Mouse (Mus musculus) left cerebral cortex, adult 6 months (tissue): Measurements from ENCODE around the gene Ube2b. TPM values are rescaled to one million over a fixed set of nuclear protein-coding genes. Genes with fewer than 3 reads are reported as not detected.

ENCODE experiments used
- long read RNA-seq, 2 experiments: library from polyadenylated mRNA; unstranded; transcript quantifications; one replicate each; pipeline ENCODE4 v2.0.0; 2019 to 2020
- polyA plus RNA-seq: library from polyadenylated mRNA; unstranded; fragments of <200 nt; fragmentation: Nextera tagmentation; gene quantifications from 2 replicates; pipeline ENCODE4 v1.2.3, GENCODE M21; 2021

The Ube2b gene
- 135 and 153 TPM in 2 replicates for polyA plus RNA-seq
- long read RNA-seq, experiment 1, transcript Ube2b-202 (7 exons, 585 nt) = minor isoform, 95 of 911 reads
- long read RNA-seq, experiment 1, transcript Ube2b-203 (2 exons, 516 nt) = minor isoform, 7 of 911 reads
- long read RNA-seq, experiment 1, transcript Ube2b-201 (6 exons, 1,792 nt) = major isoform, 716 of 911 reads
- long read RNA-seq, experiment 1, partial matches to known transcripts = 21 of 911 reads
- long read RNA-seq, experiment 1, other reads (novel, unspliced or antisense) = 72 of 911 reads
- long read RNA-seq, experiment 2, transcript Ube2b-201 (6 exons, 1,792 nt) = major isoform, 58 of 120 reads
- long read RNA-seq, experiment 2, transcript Ube2b-202 (7 exons, 585 nt) = minor isoform, 33 of 120 reads
- long read RNA-seq, experiment 2, partial matches to known transcripts = 19 of 120 reads
- long read RNA-seq, experiment 2, other reads (novel, unspliced or antisense) = 10 of 120 reads

DNA sequence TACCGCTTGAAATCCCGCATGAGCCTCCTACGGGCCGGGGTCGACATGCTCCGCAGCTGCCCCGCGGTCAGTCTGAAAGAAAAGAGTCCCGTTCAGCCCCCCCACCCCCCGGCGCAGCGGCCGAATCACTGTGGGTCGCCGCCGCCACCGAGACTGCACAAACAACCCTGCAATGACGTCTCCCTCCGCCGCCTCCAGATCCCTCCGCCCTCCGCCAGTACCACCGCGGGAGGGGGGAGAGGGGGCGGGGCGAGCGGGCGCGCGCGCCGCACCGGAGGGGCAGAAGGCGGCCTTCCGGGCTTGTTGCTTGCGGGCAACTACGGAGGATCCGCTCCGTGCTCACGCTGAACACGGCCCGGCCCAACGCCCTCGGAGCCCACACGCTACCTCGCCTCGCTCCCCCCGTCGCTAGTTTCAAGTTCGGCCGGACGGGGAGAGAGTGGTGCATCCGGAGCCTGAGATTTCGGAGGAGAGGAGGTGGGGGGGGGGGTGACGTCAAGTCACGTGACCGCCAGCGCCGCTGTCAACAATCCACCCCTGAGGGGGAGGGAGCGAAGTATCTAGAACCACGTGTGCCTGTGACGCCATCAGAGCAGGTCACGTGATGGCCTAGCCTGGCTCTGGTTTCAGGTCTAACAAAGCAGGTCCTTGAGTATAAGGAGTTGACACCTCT lies at the start of gene Ube2b:
Ube2b (minus strand) TSS at position 473 of the 673 bp plus-strand sequence.

DNA sequence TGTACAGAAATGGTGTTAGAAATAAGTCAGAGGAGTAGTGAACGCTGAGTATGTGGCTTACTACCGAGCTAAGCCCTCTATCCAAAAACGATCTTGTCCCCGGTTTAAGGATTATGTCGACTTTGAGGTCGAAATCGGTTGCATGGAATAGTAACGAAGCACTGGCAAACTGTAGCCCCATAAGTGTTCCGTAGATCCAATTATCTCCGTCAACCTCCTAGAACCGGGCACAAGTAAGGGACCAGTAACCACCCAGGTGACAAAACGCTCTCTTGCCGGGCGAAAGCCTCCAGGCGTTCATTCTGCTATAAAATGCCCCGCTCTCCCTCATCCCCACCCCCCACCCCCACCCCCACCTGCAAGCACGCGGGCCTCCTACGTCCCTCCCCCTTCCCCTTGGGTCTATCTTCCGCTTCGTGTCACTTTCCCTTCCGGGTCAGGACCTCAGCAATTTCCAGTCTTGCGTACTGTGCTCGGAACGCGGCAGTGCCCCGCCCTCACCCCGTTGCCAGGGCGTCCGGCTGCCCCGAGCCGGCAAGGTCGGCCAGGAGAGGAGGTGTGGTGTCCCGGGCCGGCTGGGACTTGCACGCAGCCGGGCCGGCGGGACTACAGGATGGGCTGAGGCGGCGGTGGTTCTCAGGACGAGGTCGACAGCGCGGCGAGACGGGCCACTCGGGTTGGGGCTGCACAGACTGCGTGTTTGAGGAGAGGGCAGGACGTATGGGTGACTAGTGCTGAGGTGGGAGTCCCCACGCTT lies 3.4 kb upstream of the Ube2b start, which contains the start of gene Cdkl3:
Cdkl3 (plus strand) TSS at position 450 of the 757 bp plus-strand sequence.

DNA sequence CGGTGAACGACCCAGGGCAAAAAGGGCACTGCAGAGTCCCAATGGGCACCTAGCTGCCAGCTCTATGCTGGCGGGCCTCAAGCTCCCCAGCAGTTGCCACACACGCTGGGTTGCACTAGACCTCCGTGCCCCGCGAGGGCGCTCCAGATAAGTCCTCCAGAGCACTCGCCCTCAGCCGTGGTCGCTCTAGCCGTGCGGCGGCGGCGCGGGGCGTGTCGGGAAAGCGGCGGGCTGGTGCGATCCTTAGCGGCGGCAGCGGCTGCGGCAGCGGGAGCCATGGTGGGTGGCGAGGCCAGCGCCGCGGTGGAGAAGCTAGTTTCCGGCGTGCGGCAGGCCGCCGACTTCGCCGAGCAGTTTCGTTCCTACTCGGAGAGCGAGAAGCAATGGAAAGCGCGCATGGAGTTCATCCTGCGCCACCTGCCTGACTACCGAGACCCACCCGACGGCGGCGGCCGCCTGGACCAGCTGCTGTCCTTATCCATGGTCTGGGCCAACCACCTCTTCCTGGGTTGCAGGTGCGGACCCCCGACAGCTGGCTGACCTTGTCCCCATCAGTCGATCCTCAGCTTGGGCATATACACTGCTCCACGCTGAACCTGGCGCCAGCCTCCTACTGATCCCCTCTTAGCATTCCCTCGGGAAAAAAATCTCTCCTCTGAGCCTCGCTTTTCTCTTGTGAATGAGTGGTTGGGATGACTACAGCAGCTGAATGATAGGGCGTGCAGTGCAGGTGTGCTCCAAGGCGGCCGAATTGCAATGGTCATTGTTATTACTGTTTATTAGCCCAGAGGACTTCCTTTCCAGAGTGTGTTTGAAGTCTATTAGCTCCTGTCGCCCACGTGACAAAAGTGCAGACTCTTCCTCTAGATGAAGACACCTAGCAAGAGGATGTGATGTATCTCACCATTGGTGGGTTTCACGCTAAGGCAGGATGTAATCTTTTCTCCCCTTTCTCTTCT lies 32.8 kb downstream of the Ube2b start, which contains the start of gene Cdkn2aipnl:
Cdkn2aipnl (plus strand) TSS at position 219 of the 959 bp plus-strand sequence.

Other genes with a start within 250 kb of the Ube2b start
- gene Sec24a, start 237.1 kb downstream of the Ube2b start, polyA plus RNA-seq = 5.9 and 10.9 TPM in 2 replicates
- gene Sar1b, start 237.1 kb downstream of the Ube2b start, polyA plus RNA-seq = 187 and 233 TPM in 2 replicates
- 5.1 and 7.4 TPM in 2 replicates for gene Jade2, start 143.1 kb downstream of the Ube2b start, polyA plus RNA-seq
- gene Cdkn2aipnl, start 33.1 kb downstream of the Ube2b start, polyA plus RNA-seq = 28.9 and 48.8 TPM in 2 replicates
- 8.5 and 10.3 TPM in 2 replicates for gene Cdkl3, start 3.5 kb upstream of the Ube2b start, polyA plus RNA-seq
- gene Ppp2ca, start 97.9 kb upstream of the Ube2b start, polyA plus RNA-seq = 18.8 and 54.2 TPM in 2 replicates
- gene Olfr1373, start 144.8 kb upstream of the Ube2b start, polyA plus RNA-seq = not detected in 2 replicates
- not detected in 2 replicates for gene Olfr1371, start 213.2 kb upstream of the Ube2b start, polyA plus RNA-seq
- gene Skp1a, start 231.2 kb upstream of the Ube2b start, polyA plus RNA-seq = 867 and 870 TPM in 2 replicates